Mouse (Mus musculus) brain, embryonic 14.5 days (tissue): ENCODE data around the gene Tmed9.

Source experiments
- CTCF ChIP-seq: fragments of 200-500 bp; IDR thresholded peaks from 2 replicates; pipeline ENCODE4 v1.5.1; 2012; ENCODE audit warnings: inconsistent platforms, mild to moderate bottlenecking, moderate library complexity, borderline replicate concordance; ENCODE audit not compliant: insufficient read depth, insufficient read length; ENCODE audit errors: extremely low read depth
- POLR2A ChIP-seq: fragments of 200-500 bp; IDR thresholded peaks from 2 replicates; pipeline ENCODE4 v1.6.1; 2012; ENCODE audit warnings: mild to moderate bottlenecking, inconsistent platforms, borderline replicate concordance; ENCODE audit not compliant: poor library complexity, insufficient read depth, insufficient read length, severe bottlenecking; ENCODE audit errors: extremely low read depth

GRCm38 (mm10) chr13:55575932-55576331 lies 2.4 kb downstream of the Tmed9 start:
- TF ChIP-seq POLR2A (no peak), CTCF (no peak)
